Mouse (Mus musculus) T-helper 1 cell (primary cell): Measurements from ENCODE around the gene Alg14.

Experiments
- in situ Hi-C: fragments of 300-600 bp; cut with MboI, MseI; formaldehyde crosslinking; loops from one replicate; pipeline ENCODE4 v1.15.1; 2025; ENCODE audit warnings: high pct_unique_total_duplicates

Gene Alg14

GRCm38 (mm10) chr3:121291560-121292258 lies at the start of gene Alg14:
Gene Alg14, plus strand, starts transcription at chr3:121291773.
- in situ Hi-C loops = no loop called here

GRCm38 (mm10) chr3:121242111-121242936 lies 49.2 kb upstream of the Alg14 start:
- in situ Hi-C loops = no loop called here

GRCm38 (mm10) chr3:121242941-121243340 lies 48.6 kb upstream of the Alg14 start:
- in situ Hi-C loops = no loop called here

GRCm38 (mm10) chr3:121250048-121250447 lies 41.5 kb upstream of the Alg14 start:
- in situ Hi-C loops = loop anchor here (25.0 kb wide), 1 partner anchor 1712 kb away; no protein-coding TSS in a partner anchor

GRCm38 (mm10) chr3:121250576-121251433 lies 40.8 kb upstream of the Alg14 start:
- in situ Hi-C loops = loop anchor here (25.0 kb wide), 1 partner anchor 1711 kb away; no protein-coding TSS in a partner anchor

GRCm38 (mm10) chr3:121255501-121255900 lies 36.1 kb upstream of the Alg14 start:
- in situ Hi-C loops = loop anchor here (25.0 kb wide), 1 partner anchor 1707 kb away; no protein-coding TSS in a partner anchor

- in situ Hi-C loops = loop anchor here (25.0 kb wide), 1 partner anchor 1706 kb away; no protein-coding TSS in a partner anchor
Measured at GRCm38 (mm10) chr3:121256131-121256530, 35.4 kb upstream of the Alg14 start.

GRCm38 (mm10) chr3:121257418-121257817 lies 34.2 kb upstream of the Alg14 start:
- in situ Hi-C loops = loop anchor here (25.0 kb wide), 1 partner anchor 1705 kb away; no protein-coding TSS in a partner anchor

- in situ Hi-C loops = loop anchor here (25.0 kb wide), 1 partner anchor 1704 kb away; no protein-coding TSS in a partner anchor
Measured at GRCm38 (mm10) chr3:121258521-121259478, 32.8 kb upstream of the Alg14 start.

- in situ Hi-C loops = loop anchor here (10.0 to 25.0 kb wide), 2 partner anchors 95 to 1702 kb away; no protein-coding TSS in a partner anchor
Measured at GRCm38 (mm10) chr3:121260041-121260440, 31.5 kb upstream of the Alg14 start.

GRCm38 (mm10) chr3:121260831-121261230 lies 30.7 kb upstream of the Alg14 start:
- in situ Hi-C loops = loop anchor here (10.0 to 25.0 kb wide), 2 partner anchors 96 to 1701 kb away; no protein-coding TSS in a partner anchor

- in situ Hi-C loops = loop anchor here (10.0 to 25.0 kb wide), 2 partner anchors 96 to 1701 kb away; no protein-coding TSS in a partner anchor
Measured at GRCm38 (mm10) chr3:121261251-121261650, 30.3 kb upstream of the Alg14 start.

- in situ Hi-C loops = loop anchor here (10.0 to 25.0 kb wide), 2 partner anchors 97 to 1700 kb away; no protein-coding TSS in a partner anchor
Measured at GRCm38 (mm10) chr3:121261939-121262520, 29.5 kb upstream of the Alg14 start.

- in situ Hi-C loops = loop anchor here (10.0 to 25.0 kb wide), 2 partner anchors 98 to 1700 kb away; no protein-coding TSS in a partner anchor
Measured at GRCm38 (mm10) chr3:121262521-121263204, 28.9 kb upstream of the Alg14 start.

GRCm38 (mm10) chr3:121263205-121263548 lies 28.4 kb upstream of the Alg14 start:
- in situ Hi-C loops = loop anchor here (10.0 to 25.0 kb wide), 2 partner anchors 98 to 1699 kb away; no protein-coding TSS in a partner anchor

GRCm38 (mm10) chr3:121264242-121264641 lies 27.3 kb upstream of the Alg14 start:
- in situ Hi-C loops = loop anchor here (10.0 to 25.0 kb wide), 2 partner anchors 99 to 1698 kb away; no protein-coding TSS in a partner anchor

- in situ Hi-C loops = loop anchor here (10.0 to 25.0 kb wide), 2 partner anchors 102 to 1695 kb away; no protein-coding TSS in a partner anchor
Measured at GRCm38 (mm10) chr3:121267283-121267682, 24.3 kb upstream of the Alg14 start.

GRCm38 (mm10) chr3:121272577-121272976 lies 19.0 kb upstream of the Alg14 start:
- in situ Hi-C loops = loop anchor here (25.0 kb wide), 1 partner anchor 1690 kb away; no protein-coding TSS in a partner anchor
